Mouse (Mus musculus) cerebellum, adult 11-12 months (tissue): ENCODE data around the gene Bzw2.

Experiments
- DNase-seq: peaks from one replicate; pipeline ENCODE4 v3.0.0; 2022

Gene Bzw2

GRCm38 (mm10) chr12:36134111-36134510 is 23.8 kb downstream of the Bzw2 start:
- DNase-seq, result no peak

- DNase-seq, result no peak
Observed at GRCm38 (mm10) chr12:36133547-36133946, 24.3 kb downstream of the Bzw2 start.

- DNase-seq, result no peak
Observed at GRCm38 (mm10) chr12:36132668-36133067, 25.2 kb downstream of the Bzw2 start.

GRCm38 (mm10) chr12:36132254-36132653 is 25.6 kb downstream of the Bzw2 start:
- no peak for DNase-seq

GRCm38 (mm10) chr12:36129826-36130225 is 28.1 kb downstream of the Bzw2 start:
- peak; percentile 19 for DNase-seq

- DNase-seq, result no peak
Observed at GRCm38 (mm10) chr12:36126049-36126448, 31.8 kb downstream of the Bzw2 start.

- DNase-seq, result no peak
Observed at GRCm38 (mm10) chr12:36119244-36119643, 38.6 kb downstream of the Bzw2 start.

GRCm38 (mm10) chr12:36117161-36117560 is 40.7 kb downstream of the Bzw2 start:
- DNase-seq, result no peak

GRCm38 (mm10) chr12:36112081-36112480 is 45.8 kb downstream of the Bzw2 start:
- no peak for DNase-seq

- no peak for DNase-seq
Observed at GRCm38 (mm10) chr12:36111110-36111509, 46.8 kb downstream of the Bzw2 start.

- no peak for DNase-seq
Observed at GRCm38 (mm10) chr12:36110457-36110856, 47.4 kb downstream of the Bzw2 start.

- no peak for DNase-seq
Observed at GRCm38 (mm10) chr12:36108442-36108841, 49.4 kb downstream of the Bzw2 start.

- DNase-seq, result no peak
Observed at GRCm38 (mm10) chr12:36103592-36103910, 54.3 kb downstream of the Bzw2 start.

- no peak for DNase-seq
Observed at GRCm38 (mm10) chr12:36102733-36103591, 54.9 kb downstream of the Bzw2 start.

GRCm38 (mm10) chr12:36095371-36095880 is 62.5 kb downstream of the Bzw2 start:
- DNase-seq, result no peak

GRCm38 (mm10) chr12:36093081-36093670 is 64.7 kb downstream of the Bzw2 start:
- no peak for DNase-seq

- no peak for DNase-seq
Observed at GRCm38 (mm10) chr12:36091964-36092363, 65.9 kb downstream of the Bzw2 start.

GRCm38 (mm10) chr12:36089221-36089620 is 68.7 kb downstream of the Bzw2 start:
- DNase-seq, result no peak

GRCm38 (mm10) chr12:36088804-36089203 is 69.1 kb downstream of the Bzw2 start:
- no peak for DNase-seq

- no peak for DNase-seq
Observed at GRCm38 (mm10) chr12:36085380-36085779, 72.5 kb downstream of the Bzw2 start.

GRCm38 (mm10) chr12:36078101-36078899 is 79.6 kb downstream of the Bzw2 start:
- no peak for DNase-seq

- no peak for DNase-seq
Observed at GRCm38 (mm10) chr12:36072860-36073259, 85.0 kb downstream of the Bzw2 start.

- no peak for DNase-seq
Observed at GRCm38 (mm10) chr12:36070231-36070630, 87.6 kb downstream of the Bzw2 start.

GRCm38 (mm10) chr12:36067538-36067937 is 90.3 kb downstream of the Bzw2 start:
- DNase-seq, result no peak
